Mouse (Mus musculus) limb, embryonic 11.5 days (tissue): ENCODE measurements around the gene Lrrc23. TPM values are rescaled to one million over a fixed set of nuclear protein-coding genes. Genes with fewer than 3 reads are reported as not detected.
A peak's percentile ranks its signal among the peaks of the same experiment; 100 is the strongest.
"Not testable (repeated sequence)": the region's sequence is repeated elsewhere in the genome, so short reads cannot be mapped to it uniquely, and the experiment has no call there.

Source experiments
- ATAC-seq: fragments of 200-750 bp; cut with Nextera tagmentation; 2 replicates; pipeline ENCODE4 v1.8.0; 2017; ENCODE audit warnings: low read depth; ENCODE audit not compliant: insufficient number of reproducible peaks, low FRiP score, low TSS enrichment
- DNase-seq: peaks from one replicate; pipeline ENCODE4 v3.0.0-alpha.2; 2015; ENCODE audit warnings: low spot score
- H3K27ac ChIP-seq: fragments of 300-500 bp; sonication (generic); replicated peaks from 2 replicates; pipeline ENCODE4 v1.5.1; 2014; ENCODE audit warnings: low read depth, mild to moderate bottlenecking, low read length
- H3K27me3 ChIP-seq: fragments of 300-500 bp; sonication (generic); 2 replicates; pipeline ENCODE4 v1.6.1; 2014; ENCODE audit warnings: mild to moderate bottlenecking, low read length, mixed read lengths; ENCODE audit not compliant: control insufficient read depth, insufficient read depth
- H3K36me3 ChIP-seq: fragments of 300-500 bp; sonication (generic); 2 replicates; pipeline ENCODE4 v1.6.1; 2014; ENCODE audit warnings: mild to moderate bottlenecking, low read length, moderate library complexity, mixed read lengths; ENCODE audit not compliant: control insufficient read depth, insufficient read depth
- H3K4me1 ChIP-seq: fragments of 300-500 bp; sonication (generic); 2 replicates; pipeline ENCODE4 v1.6.1; 2014; ENCODE audit warnings: low read length, mixed read lengths; ENCODE audit not compliant: control insufficient read depth, insufficient read depth
- H3K4me2 ChIP-seq: fragments of 300-500 bp; sonication (generic); 2 replicates; pipeline ENCODE4 v1.6.1; 2014; ENCODE audit warnings: low read depth, mild to moderate bottlenecking, moderate library complexity; ENCODE audit not compliant: severe bottlenecking
- H3K4me3 ChIP-seq: fragments of 300-500 bp; sonication (generic); 2 replicates; pipeline ENCODE4 v1.5.1; 2014; ENCODE audit warnings: low read depth, low read length
- H3K9ac ChIP-seq: fragments of 300-500 bp; sonication (generic); 2 replicates; pipeline ENCODE4 v1.6.1; 2014; ENCODE audit warnings: mild to moderate bottlenecking, low read length
- H3K9me3 ChIP-seq: fragments of 300-500 bp; sonication (generic); 2 replicates; pipeline ENCODE4 v1.6.1; 2016; ENCODE audit warnings: low read length; ENCODE audit not compliant: control insufficient read depth
- WGBS: fragments of 180-500 bp; shearing (Covaris S2); extraction: QIAGEN DNeasy Blood & Tissue Kit; methylation state at CpG from one replicate; pipeline ENCODE4 v1.1.7; 2014; 5-methylcytosine and 5-hydroxymethylcytosine counted together
- polyA plus RNA-seq: library from polyadenylated mRNA; unstranded; fragments of >200 nt; fragmentation: Nextera tagmentation; extraction: Ambion mirVana; gene quantifications from 2 replicates; pipeline ENCODE4 v1.2.1, GENCODE M21; 2014

The Lrrc23 gene
- polyA plus RNA-seq, 1 experiment from 2014 or later = 1.0 TPM

DNA sequence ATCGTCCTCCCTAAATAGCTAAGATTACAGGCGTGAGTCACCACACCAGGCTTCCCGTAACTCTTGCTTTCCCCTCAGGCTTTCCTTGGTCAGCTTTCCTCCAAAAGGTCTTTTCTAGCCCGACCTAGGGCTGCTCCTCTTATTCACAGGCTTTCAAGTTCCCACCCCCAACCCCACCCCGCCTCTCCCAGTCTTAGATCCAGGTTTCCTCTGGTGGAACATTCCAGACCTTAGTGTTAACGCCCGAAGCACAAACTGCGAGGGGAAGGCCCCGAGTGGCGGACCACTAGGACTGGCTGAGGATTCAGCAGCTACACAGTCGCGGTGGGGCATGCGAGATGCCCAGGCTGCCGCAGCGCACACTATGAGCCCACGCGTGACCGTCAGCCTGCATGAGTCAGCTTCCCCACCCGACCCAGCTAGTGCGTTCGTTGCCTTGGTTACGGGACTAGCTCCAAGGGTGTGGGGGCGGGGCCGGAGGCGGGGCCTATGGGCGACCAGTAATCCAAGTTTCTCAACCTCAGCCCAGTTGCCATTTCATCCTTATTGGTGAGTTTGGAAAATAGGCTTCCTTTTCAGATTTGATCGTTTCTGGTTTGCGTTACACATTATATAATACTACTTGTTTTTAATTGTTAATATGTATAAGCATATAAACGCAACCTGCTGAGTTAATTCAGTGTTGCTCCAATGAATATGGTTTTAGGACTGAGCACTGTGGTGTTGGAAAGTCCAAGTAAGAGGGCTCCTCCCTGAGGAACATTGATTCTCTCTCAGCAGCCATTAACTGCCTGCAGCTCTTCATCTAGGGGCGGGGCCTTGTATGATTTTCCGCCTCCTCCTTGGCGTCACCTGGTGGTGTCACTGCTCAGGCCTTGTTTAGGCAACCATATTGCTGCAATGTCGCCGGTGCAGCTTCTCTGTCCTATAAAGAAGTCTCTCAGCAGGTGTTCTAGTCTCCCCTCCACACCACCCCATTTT lies 26.1 kb upstream of the Lrrc23 start:
- peak; percentile 71 for ATAC-seq
- peak; percentile 93 for DNase-seq
- Histone ChIP-seq H3K4me1 (0 out of 2 replicates have a peak, but pooled peaks cover 7% of the 10 kb centered on the region), H3K27ac (peak overlapping the region; percentile 88), H3K4me3 (peak overlapping the region; percentile 39), H3K9ac (peak overlapping the region; percentile 58), H3K4me2 (peak overlapping the region; percentile 75), H3K36me3 (no peaks in the 10 kb centered on the region), H3K27me3 (no peaks in the 10 kb centered on the region), H3K9me3 (no peaks in the 10 kb centered on the region)
- 3% methylated on average over 34 of the region's 34 CpGs for WGBS

DNA sequence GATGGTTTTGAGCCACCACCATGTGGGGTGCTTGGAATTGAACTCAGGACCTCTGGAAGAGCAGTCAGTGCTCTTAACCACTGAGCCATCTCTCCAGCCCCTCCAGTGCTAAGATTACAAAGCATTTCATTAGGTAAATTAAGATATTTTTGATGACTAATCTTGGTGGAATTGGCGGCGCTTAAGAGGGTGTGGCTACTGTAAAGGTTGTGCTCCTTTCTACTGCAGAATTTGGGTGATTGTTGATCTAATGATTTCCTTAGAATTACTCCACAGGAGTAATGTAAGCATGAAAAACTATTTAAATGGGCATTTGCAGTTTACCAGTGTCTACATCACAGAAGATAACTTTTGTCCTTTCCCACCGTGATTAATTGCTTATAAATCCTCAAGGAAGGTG lies 24.8 kb upstream of the Lrrc23 start:
- H3K4me2 ChIP-seq = no peak overlapping the region
- DNase-seq = no peak
- WGBS = 94% methylated on average over 3 of the region's 3 CpGs
- H3K9me3 ChIP-seq = no peaks in the 10 kb centered on the region
- H3K4me1 ChIP-seq = 0 out of 2 replicates have a peak, but pooled peaks cover 3% of the 10 kb centered on the region
- H3K4me3 ChIP-seq = no peak overlapping the region
- ATAC-seq = no peak
- no peak overlapping the region for H3K9ac ChIP-seq
- H3K27ac ChIP-seq = no peak overlapping the region
- no peaks in the 10 kb centered on the region for H3K36me3 ChIP-seq
- H3K27me3 ChIP-seq = no peaks in the 10 kb centered on the region

DNA sequence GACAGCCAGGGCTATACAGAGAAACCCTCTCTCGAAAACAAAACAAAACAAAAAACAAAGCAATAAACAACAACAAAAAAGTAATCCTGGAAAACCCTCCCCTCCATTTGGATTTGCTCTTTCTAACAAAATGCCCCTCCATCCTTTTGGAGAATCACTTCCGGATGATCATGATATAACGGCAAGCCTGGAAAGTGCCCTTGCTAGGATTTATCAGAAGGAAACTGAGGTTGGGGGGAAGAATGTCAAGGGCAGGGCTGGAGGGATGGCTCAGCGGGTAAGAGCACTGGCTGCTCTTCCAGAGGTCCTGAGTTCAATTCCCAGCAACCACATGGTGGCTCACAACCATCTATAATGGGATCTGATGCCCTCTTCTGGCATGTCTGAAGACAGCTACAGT lies 24.2 kb upstream of the Lrrc23 start:
- 94% methylated on average over 4 of the region's 4 CpGs for WGBS
- H3K4me2 ChIP-seq, DNase-seq, H3K27ac ChIP-seq, H3K36me3 ChIP-seq, H3K4me3 ChIP-seq, ATAC-seq, H3K9me3 ChIP-seq, H3K9ac ChIP-seq, H3K27me3 ChIP-seq, H3K4me1 ChIP-seq: not testable (repeated sequence)

DNA sequence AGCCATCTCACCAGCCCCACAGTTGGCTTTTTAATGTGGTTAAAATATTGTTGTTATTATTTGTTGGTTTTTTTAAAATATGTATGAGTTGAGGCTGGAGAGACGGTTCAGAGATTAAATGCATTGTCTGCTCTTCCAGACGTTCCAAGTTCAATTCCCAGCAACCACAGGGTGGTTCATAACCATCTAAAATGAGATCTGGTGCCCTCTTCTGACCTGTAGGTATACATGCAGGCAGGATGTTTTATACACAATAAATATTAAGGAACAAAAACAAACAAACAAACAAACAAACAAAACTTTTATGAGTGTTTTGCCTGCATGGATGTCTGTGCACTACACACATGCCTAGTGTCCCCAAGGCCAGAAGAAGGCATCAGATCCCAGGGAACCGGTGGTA lies 23.5 kb upstream of the Lrrc23 start:
- Histone ChIP-seq H3K36me3 (no peaks in the 10 kb centered on the region), H3K4me3 (no peak overlapping the region), H3K4me1 (0 out of 2 replicates have a peak, but pooled peaks cover 3% of the 10 kb centered on the region), H3K27ac (no peak overlapping the region), H3K27me3 (no peaks in the 10 kb centered on the region), H3K9ac (no peak overlapping the region), H3K9me3 (no peaks in the 10 kb centered on the region), H3K4me2 (no peak overlapping the region)
- DNase-seq = no peak
- 81% methylated on average over 3 of the region's 3 CpGs for WGBS
- no peak for ATAC-seq

- not testable (repeated sequence) for H3K9ac ChIP-seq, H3K9me3 ChIP-seq, H3K4me1 ChIP-seq, H3K27me3 ChIP-seq, H3K36me3 ChIP-seq, H3K4me3 ChIP-seq, H3K27ac ChIP-seq
- WGBS = 18% methylated on average over 4 of the region's 9 CpGs
- H3K4me2 ChIP-seq = peak overlapping the region; percentile 17; the same call in 1 of the 2 replicates
- peak; percentile 48; the same call in 1 of the 2 replicates for ATAC-seq
- peak; percentile 48 for DNase-seq
Measured at GRCm38 (mm10) chr6:124802400-124802799, 22.9 kb upstream of the Lrrc23 start.

DNA sequence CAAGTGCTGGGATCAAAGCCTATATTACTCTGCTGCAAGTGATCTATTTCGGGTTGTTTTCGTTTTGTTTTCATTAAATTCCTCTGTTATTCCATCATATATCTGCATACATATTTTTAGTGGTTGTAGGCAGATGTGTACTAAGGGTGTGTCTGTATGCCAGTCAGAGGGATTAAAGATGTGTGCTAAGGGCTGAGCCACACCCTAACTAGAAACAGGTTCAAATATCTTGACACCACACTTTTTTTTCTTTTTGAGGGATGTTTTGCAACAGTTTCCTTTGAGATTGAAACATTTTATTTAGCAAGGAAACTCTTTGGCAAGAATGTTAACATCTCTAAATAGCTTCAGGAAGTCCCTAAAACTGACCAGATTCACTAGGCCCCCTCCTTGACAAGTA lies 16.7 kb upstream of the Lrrc23 start:
- Histone ChIP-seq H3K27ac (no peak overlapping the region), H3K4me2 (no peak overlapping the region), H3K9ac (no peak overlapping the region), H3K9me3 (no peaks in the 10 kb centered on the region), H3K4me1 (no peaks in the 10 kb centered on the region), H3K4me3 (no peak overlapping the region), H3K36me3 (no peaks in the 10 kb centered on the region), H3K27me3 (no peaks in the 10 kb centered on the region)
- ATAC-seq (no peak), DNase-seq (no peak)
- 85% methylated on average over 2 of the region's 2 CpGs for WGBS

DNA sequence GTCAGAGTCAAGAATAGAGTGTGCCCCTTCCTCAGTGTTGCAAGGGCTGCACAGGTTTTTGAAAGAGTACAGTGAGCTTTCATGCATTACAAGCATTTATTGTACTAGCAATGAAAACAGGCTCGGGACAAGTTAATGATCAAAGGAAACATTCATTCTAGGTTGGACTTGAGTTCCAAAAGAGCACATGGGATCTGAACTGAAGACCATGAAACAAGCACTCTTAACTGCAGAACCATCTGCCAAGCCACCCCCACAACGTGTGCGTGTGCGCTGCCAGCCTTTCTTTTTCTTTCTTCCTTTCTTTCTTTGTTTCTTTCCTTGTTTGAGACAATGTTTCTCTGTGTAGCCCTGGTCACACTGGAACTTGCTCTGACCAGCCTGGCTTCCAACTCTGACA lies 16.3 kb upstream of the Lrrc23 start:
- H3K36me3 ChIP-seq = no peaks in the 10 kb centered on the region
- ATAC-seq (no peak), DNase-seq (no peak)
- no peak overlapping the region for H3K27ac ChIP-seq
- H3K4me1 ChIP-seq = no peaks in the 10 kb centered on the region
- 79% methylated on average over 4 of the region's 4 CpGs for WGBS
- H3K9ac ChIP-seq = no peak overlapping the region
- no peak overlapping the region for H3K4me2 ChIP-seq
- H3K4me3 ChIP-seq = no peak overlapping the region
- no peaks in the 10 kb centered on the region for H3K9me3 ChIP-seq
- no peaks in the 10 kb centered on the region for H3K27me3 ChIP-seq

- Histone ChIP-seq H3K9me3 (no peaks in the 10 kb centered on the region), H3K4me1 (no peaks in the 10 kb centered on the region), H3K27ac (no peak overlapping the region), H3K36me3 (no peaks in the 10 kb centered on the region), H3K9ac (no peak overlapping the region), H3K4me3 (no peak overlapping the region), H3K27me3 (no peaks in the 10 kb centered on the region), H3K4me2 (no peak overlapping the region)
- ATAC-seq (no peak), DNase-seq (no peak)
- 89% methylated on average over 3 of the region's 3 CpGs for WGBS
Measured at GRCm38 (mm10) chr6:124791911-124792310, 12.4 kb upstream of the Lrrc23 start.
